Mouse (Mus musculus): ENCODE results near the gene Galnt6.

The Galnt6 gene

GRCm38 (mm10) chr15:100729281-100729985 lies at the start of gene Galnt6:
Gene Galnt6 (minus strand): TSS chr15:100729376.
- TF ChIP-seq GATA4 (IDR thresholded peaks at IDR 0.05; ENCODE audit: insufficient replicate concordance, low read length), result no peak

GRCm38 (mm10) chr15:100777020-100778016 lies 48.1 kb upstream of the Galnt6 start:
- TF ChIP-seq GATA4 (IDR thresholded peaks at IDR 0.05; ENCODE audit: insufficient replicate concordance, low read length), result no peak

GRCm38 (mm10) chr15:100776424-100776823 lies 47.2 kb upstream of the Galnt6 start:
- no peak for TF ChIP-seq GATA4 (IDR thresholded peaks at IDR 0.05; ENCODE audit: insufficient replicate concordance, low read length)

- peak; percentile 39; the same call in 1 of the 2 replicates for TF ChIP-seq GATA4 (IDR thresholded peaks at IDR 0.05; ENCODE audit: insufficient replicate concordance, low read length)
These were observed 46.3 kb upstream of the Galnt6 start for GRCm38 (mm10) chr15:100775189-100776166.

GRCm38 (mm10) chr15:100772685-100773084 lies 43.5 kb upstream of the Galnt6 start:
- TF ChIP-seq GATA4 (IDR thresholded peaks at IDR 0.05; ENCODE audit: insufficient replicate concordance, low read length), result no peak

- TF ChIP-seq GATA4 (IDR thresholded peaks at IDR 0.05; ENCODE audit: insufficient replicate concordance, low read length), result no peak
These were observed 41.2 kb upstream of the Galnt6 start for GRCm38 (mm10) chr15:100770338-100770737.

- no peak for TF ChIP-seq GATA4 (IDR thresholded peaks at IDR 0.05; ENCODE audit: insufficient replicate concordance, low read length)
These were observed 38.7 kb upstream of the Galnt6 start for GRCm38 (mm10) chr15:100767851-100768250.

- TF ChIP-seq GATA4 (IDR thresholded peaks at IDR 0.05; ENCODE audit: insufficient replicate concordance, low read length), result no peak
These were observed 37.6 kb upstream of the Galnt6 start for GRCm38 (mm10) chr15:100766826-100767225.

GRCm38 (mm10) chr15:100764163-100764951 lies 35.2 kb upstream of the Galnt6 start:
- no peak for TF ChIP-seq GATA4 (IDR thresholded peaks at IDR 0.05; ENCODE audit: insufficient replicate concordance, low read length)

- TF ChIP-seq GATA4 (IDR thresholded peaks at IDR 0.05; ENCODE audit: insufficient replicate concordance, low read length), result no peak
These were observed 33.5 kb upstream of the Galnt6 start for GRCm38 (mm10) chr15:100762649-100763048.

GRCm38 (mm10) chr15:100761419-100762185 lies 32.4 kb upstream of the Galnt6 start, which contains the start of gene Slc4a8:
Gene Slc4a8 (plus strand): TSS chr15:100761747.
- no peak; the same call in 1 of the 2 replicates for TF ChIP-seq GATA4 (IDR thresholded peaks at IDR 0.05; ENCODE audit: insufficient replicate concordance, low read length)

- TF ChIP-seq GATA4 (IDR thresholded peaks at IDR 0.05; ENCODE audit: insufficient replicate concordance, low read length), result no peak
These were observed 31.9 kb upstream of the Galnt6 start for GRCm38 (mm10) chr15:100761036-100761418.

GRCm38 (mm10) chr15:100759286-100759685 lies 30.1 kb upstream of the Galnt6 start:
- no peak for TF ChIP-seq GATA4 (IDR thresholded peaks at IDR 0.05; ENCODE audit: insufficient replicate concordance, low read length)

Data from liver, adult (tissue).